Mouse (Mus musculus): ENCODE measurements around the gene Nsun2. TPM values are rescaled to one million over a fixed set of nuclear protein-coding genes. Genes with fewer than 3 reads are reported as not detected.

Gene Nsun2
- polyA plus RNA-seq, 2 experiments, result 58.7 to 88.8 TPM

- Histone ChIP-seq H3K4me3 (ENCODE audit: insufficient read depth in 1 of 2, low read depth in 2 of 2, low read length in 2 of 2) (no peak overlapping the region), H3K4me1 (replicated peaks; ENCODE audit: control insufficient read depth in 2 of 2, insufficient read depth in 2 of 2, low read length in 1 of 2) (no peaks in the 10 kb centered on the region), H3K9ac (replicated peaks) (no peak overlapping the region), H3K4me2 (ENCODE audit: low read depth) (no peak overlapping the region), H3K27me3 (ENCODE audit: control insufficient read depth, insufficient read depth, low read length) (no peaks in the 10 kb centered on the region), H3K27ac (no peak overlapping the region), H3K36me3 (replicated peaks; ENCODE audit: control insufficient read depth, insufficient read depth, low read depth) (no peaks in the 10 kb centered on the region), H3K9me3 (ENCODE audit: control insufficient read depth, low read length) (no peaks in the 10 kb centered on the region)
- WGBS (ENCODE audit: insufficient replicate concordance), result 68% methylated on average over 3 of the region's 3 CpGs
- TF ChIP-seq EP300 (IDR thresholded peaks at IDR 0.05; ENCODE audit: low read depth), result no peak
- no peak for TF ChIP-seq CTCF (IDR thresholded peaks at IDR 0.05; ENCODE audit: low read depth)
- DNase-seq (ENCODE audit: low read depth in 3 of 3, low spot score in 3 of 3) (no peak), ATAC-seq (ENCODE audit: insufficient read depth) (no peak)
Measured at GRCm38 (mm10) chr13:69572594-69572993, 39.0 kb downstream of the Nsun2 start.

DNA sequence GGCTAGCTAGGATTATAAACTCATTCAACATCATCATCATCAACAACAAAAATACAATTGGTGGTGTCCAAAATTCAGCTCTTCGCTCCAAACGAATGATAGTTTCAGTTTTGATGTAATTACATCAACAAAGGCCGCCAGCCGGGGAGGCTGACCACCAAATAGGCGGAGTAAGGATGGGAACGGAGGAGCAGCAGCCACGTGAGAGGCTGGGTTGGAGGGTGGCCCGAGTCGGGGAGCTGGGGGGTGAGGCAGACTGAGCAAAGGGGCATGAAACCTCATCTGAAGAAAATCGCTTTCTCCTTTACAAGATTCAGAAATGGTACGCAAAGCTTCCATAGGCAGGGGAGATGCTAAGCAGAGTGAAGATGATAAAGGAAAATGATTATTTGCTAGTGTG, 43.1 kb downstream of the Nsun2 start:
- no peaks in the 10 kb centered on the region for H3K27me3 ChIP-seq (ENCODE audit: control insufficient read depth, insufficient read depth, low read length)
- WGBS (ENCODE audit: insufficient replicate concordance), result 59% methylated on average over 11 of the region's 11 CpGs
- no peaks in the 10 kb centered on the region for H3K4me1 ChIP-seq (replicated peaks; ENCODE audit: control insufficient read depth in 2 of 2, insufficient read depth in 2 of 2, low read length in 1 of 2)
- no peak overlapping the region for H3K9ac ChIP-seq (replicated peaks)
- H3K36me3 ChIP-seq (replicated peaks; ENCODE audit: control insufficient read depth, insufficient read depth, low read depth), result no peaks in the 10 kb centered on the region
- no peak overlapping the region for H3K27ac ChIP-seq
- H3K4me3 ChIP-seq (ENCODE audit: insufficient read depth in 1 of 2, low read depth in 2 of 2, low read length in 2 of 2), result no peak overlapping the region
- DNase-seq (ENCODE audit: low read depth in 3 of 3, low spot score in 3 of 3), result no peak
- H3K4me2 ChIP-seq (ENCODE audit: low read depth), result no peak overlapping the region
- no peaks in the 10 kb centered on the region for H3K9me3 ChIP-seq (ENCODE audit: control insufficient read depth, low read length)
- no peak for TF ChIP-seq EP300 (IDR thresholded peaks at IDR 0.05; ENCODE audit: low read depth)
- no peak for TF ChIP-seq CTCF (IDR thresholded peaks at IDR 0.05; ENCODE audit: low read depth)
- no peak for ATAC-seq (ENCODE audit: insufficient read depth)

DNA sequence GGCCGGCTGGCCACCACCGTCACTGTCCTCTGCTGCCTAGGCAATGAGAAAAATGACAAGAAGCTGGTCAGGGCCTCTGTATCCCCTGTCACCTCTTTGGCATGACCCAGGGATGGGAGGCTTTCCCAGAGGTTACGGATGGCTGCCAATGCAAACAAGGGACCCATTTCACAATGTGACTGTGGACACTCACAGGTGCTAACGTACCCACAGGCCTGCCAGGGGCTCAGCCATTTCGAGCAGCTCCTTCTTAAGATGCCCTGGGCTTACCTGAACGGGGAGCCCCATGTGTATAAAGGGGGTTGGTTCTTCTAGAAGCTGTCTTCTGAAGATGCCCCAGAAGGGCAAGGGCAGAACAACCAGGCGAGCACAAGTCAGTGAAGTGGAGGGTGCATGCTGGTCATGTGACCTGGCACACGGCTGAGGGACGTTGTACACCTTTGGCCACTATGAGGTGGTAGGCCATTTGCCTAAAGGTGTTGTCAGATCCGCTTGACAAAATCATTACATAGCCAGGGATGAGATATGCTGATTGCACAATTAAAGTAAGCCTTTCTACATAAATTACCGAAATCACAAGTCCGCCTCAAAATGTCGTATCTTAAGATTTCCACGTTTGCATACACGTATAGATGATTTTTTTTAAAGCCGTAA, 43.8 kb downstream of the Nsun2 start:
- ATAC-seq (ENCODE audit: insufficient read depth), result no peak
- no peaks in the 10 kb centered on the region for H3K9me3 ChIP-seq (ENCODE audit: control insufficient read depth, low read length)
- WGBS (ENCODE audit: insufficient replicate concordance), result 74% methylated on average over 16 of the region's 16 CpGs
- no peak overlapping the region for H3K9ac ChIP-seq (replicated peaks)
- TF ChIP-seq EP300 (IDR thresholded peaks at IDR 0.05; ENCODE audit: low read depth) (no peak), CTCF (IDR thresholded peaks at IDR 0.05; ENCODE audit: low read depth) (no peak)
- H3K36me3 ChIP-seq (replicated peaks; ENCODE audit: control insufficient read depth, insufficient read depth, low read depth), result no peaks in the 10 kb centered on the region
- H3K27me3 ChIP-seq (ENCODE audit: control insufficient read depth, insufficient read depth, low read length), result no peaks in the 10 kb centered on the region
- no peaks in the 10 kb centered on the region for H3K4me1 ChIP-seq (replicated peaks; ENCODE audit: control insufficient read depth in 2 of 2, insufficient read depth in 2 of 2, low read length in 1 of 2)
- no peak overlapping the region for H3K4me2 ChIP-seq (ENCODE audit: low read depth)
- no peak overlapping the region for H3K4me3 ChIP-seq (ENCODE audit: insufficient read depth in 1 of 2, low read depth in 2 of 2, low read length in 2 of 2)
- no peak for DNase-seq (ENCODE audit: low read depth in 3 of 3, low spot score in 3 of 3)
- no peak overlapping the region for H3K27ac ChIP-seq

- no peaks in the 10 kb centered on the region for H3K4me1 ChIP-seq (replicated peaks; ENCODE audit: control insufficient read depth in 2 of 2, insufficient read depth in 2 of 2, low read length in 1 of 2)
- TF ChIP-seq EP300 (IDR thresholded peaks at IDR 0.05; ENCODE audit: low read depth) (no peak), CTCF (IDR thresholded peaks at IDR 0.05; ENCODE audit: low read depth) (no peak)
- H3K9ac ChIP-seq (replicated peaks), result no peak overlapping the region
- no peaks in the 10 kb centered on the region for H3K36me3 ChIP-seq (replicated peaks; ENCODE audit: control insufficient read depth, insufficient read depth, low read depth)
- no peak overlapping the region for H3K4me2 ChIP-seq (ENCODE audit: low read depth)
- no peaks in the 10 kb centered on the region for H3K27me3 ChIP-seq (ENCODE audit: control insufficient read depth, insufficient read depth, low read length)
- no peaks in the 10 kb centered on the region for H3K9me3 ChIP-seq (ENCODE audit: control insufficient read depth, low read length)
- ATAC-seq (ENCODE audit: insufficient read depth), result no peak
- H3K27ac ChIP-seq, result no peak overlapping the region
- H3K4me3 ChIP-seq (ENCODE audit: insufficient read depth in 1 of 2, low read depth in 2 of 2, low read length in 2 of 2), result no peak overlapping the region
- no peak for DNase-seq (ENCODE audit: low read depth in 3 of 3, low spot score in 3 of 3)
- 63% methylated on average over 6 of the region's 6 CpGs for WGBS (ENCODE audit: insufficient replicate concordance)
Measured at GRCm38 (mm10) chr13:69582411-69582810, 48.9 kb downstream of the Nsun2 start.

GRCm38 (mm10) chr13:69583591-69583990, 50.0 kb downstream of the Nsun2 start:
- no peak overlapping the region for H3K4me3 ChIP-seq (ENCODE audit: insufficient read depth in 1 of 2, low read depth in 2 of 2, low read length in 2 of 2)
- H3K27me3 ChIP-seq (ENCODE audit: control insufficient read depth, insufficient read depth, low read length), result no peaks in the 10 kb centered on the region
- no peak for TF ChIP-seq CTCF (IDR thresholded peaks at IDR 0.05; ENCODE audit: low read depth)
- no peak for TF ChIP-seq EP300 (IDR thresholded peaks at IDR 0.05; ENCODE audit: low read depth)
- WGBS (ENCODE audit: insufficient replicate concordance), result 70% methylated on average over 6 of the region's 6 CpGs
- no peaks in the 10 kb centered on the region for H3K9me3 ChIP-seq (ENCODE audit: control insufficient read depth, low read length)
- DNase-seq (ENCODE audit: low read depth in 3 of 3, low spot score in 3 of 3) (no peak), ATAC-seq (ENCODE audit: insufficient read depth) (no peak)
- H3K4me1 ChIP-seq (replicated peaks; ENCODE audit: control insufficient read depth in 2 of 2, insufficient read depth in 2 of 2, low read length in 1 of 2), result no peaks in the 10 kb centered on the region
- no peak overlapping the region for H3K4me2 ChIP-seq (ENCODE audit: low read depth)
- no peak overlapping the region for H3K9ac ChIP-seq (replicated peaks)
- no peaks in the 10 kb centered on the region for H3K36me3 ChIP-seq (replicated peaks; ENCODE audit: control insufficient read depth, insufficient read depth, low read depth)
- no peak overlapping the region for H3K27ac ChIP-seq
